19 mouse cellular contexts compared by ENCODE assay signal in the genomic region with DNA sequence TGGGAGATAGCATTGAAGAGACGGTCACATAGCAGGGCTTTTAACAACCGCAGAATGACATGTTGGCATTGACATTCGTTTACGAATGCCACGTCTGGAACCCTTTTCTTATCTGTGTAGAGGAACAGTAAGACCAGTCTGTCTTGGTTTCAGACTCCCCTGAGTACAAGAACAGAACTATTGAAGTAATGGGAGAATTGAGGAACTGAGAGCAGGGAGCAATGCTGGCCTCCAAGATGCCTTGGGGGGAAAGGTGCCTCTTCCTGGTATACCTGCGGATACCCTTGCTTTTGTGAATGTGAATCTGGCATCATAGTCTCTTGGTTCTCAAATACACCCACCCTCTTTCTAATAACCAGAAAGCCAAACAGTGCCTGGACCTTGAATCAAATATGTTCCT. TPM values are rescaled to one million over a fixed set of nuclear protein-coding genes. Genes with fewer than 3 reads are reported as not detected.
DNase-seq lines count a peak whose midpoint lies in the region; ATAC-seq and TF ChIP-seq lines count a peak whose summit lies in the region.
"Had no signal": no experiment of that assay in that cellular context is flagged by ENCODE, and none has a peak within 500 bp of the region (broad histone marks: within the 10 kb centered on the region; RNA-seq: fewer than 3 reads in every experiment).

No protein-coding gene starts in this region.

- no peaks in the 10 kb centered on the region for H3K9me3 ChIP-seq in heart, embryonic 13.5 days
- H3K9me3 ChIP-seq in liver, postnatal 0 days (ENCODE audit: low read length): no peaks in the 10 kb centered on the region
- no peaks in the 10 kb centered on the region for H3K9me3 ChIP-seq in embryonic facial prominence, embryonic 10.5 days
- H3K9me3 ChIP-seq in neural tube, embryonic 15.5 days (replicated peaks): no peaks in the 10 kb centered on the region
- H3K9me3 ChIP-seq: hindbrain, embryonic 15.5 days; liver, embryonic 13.5 days; stomach, embryonic 15.5 days had no signal

- TF ChIP-seq POLR2A in liver, adult 2 months (IDR thresholded peaks at IDR 0.05; ENCODE audit: extremely low read depth, insufficient read depth, low read length): no peak

- intact Hi-C loops in heart, postnatal 14 days (cut with DNase I): loop anchor here (5.0 kb wide), 2 partner anchors 49 to 66 kb away; a partner anchor contains a TSS

- TF ChIP-seq EP300 in liver, postnatal 0 days (IDR thresholded peaks at IDR 0.05; ENCODE audit: low read depth): no peak

- peaks cover 5% of the 10 kb centered on the region; the same call in 1 of the 2 replicates for H3K36me3 ChIP-seq in heart, embryonic 13.5 days
- H3K36me3 ChIP-seq in liver, adult 2 months (ENCODE audit: control insufficient read depth, insufficient read depth, low read length): no peaks in the 10 kb centered on the region
- no peaks in the 10 kb centered on the region for H3K36me3 ChIP-seq in liver, postnatal 0 days (replicated peaks; ENCODE audit: insufficient read depth, low read length)
- peaks cover 11% of the 10 kb centered on the region for H3K36me3 ChIP-seq in embryonic facial prominence, embryonic 10.5 days (replicated peaks)
- H3K36me3 ChIP-seq in neural tube, embryonic 15.5 days: no peaks in the 10 kb centered on the region
- H3K36me3 ChIP-seq: hindbrain, embryonic 15.5 days; liver, embryonic 13.5 days; stomach, embryonic 15.5 days had no signal

- TF ChIP-seq CTCF in liver, adult 2 months (IDR thresholded peaks at IDR 0.05; ENCODE audit: low read depth, low read length): no peak
- TF ChIP-seq CTCF in liver, postnatal 0 days (IDR thresholded peaks at IDR 0.05; ENCODE audit: low read depth): no peak

- no peaks in the 10 kb centered on the region for H3K27me3 ChIP-seq in heart, embryonic 13.5 days (replicated peaks)
- no peaks in the 10 kb centered on the region for H3K27me3 ChIP-seq in liver, adult 2 months (ENCODE audit: control insufficient read depth, insufficient read depth, low read length)
- H3K27me3 ChIP-seq in liver, postnatal 0 days (ENCODE audit: insufficient read depth, low read length): no peaks in the 10 kb centered on the region
- H3K27me3 ChIP-seq in embryonic facial prominence, embryonic 10.5 days (replicated peaks; ENCODE audit: low read depth, poor library complexity, severe bottlenecking): no peaks in the 10 kb centered on the region
- H3K27me3 ChIP-seq in neural tube, embryonic 15.5 days (replicated peaks): no peaks in the 10 kb centered on the region
- H3K27me3 ChIP-seq: hindbrain, embryonic 15.5 days; liver, embryonic 13.5 days; stomach, embryonic 15.5 days had no signal

- no peaks in the 10 kb centered on the region for H3K79me2 ChIP-seq in liver, adult 2 months (ENCODE audit: control insufficient read depth, insufficient read depth, low read length)

- no peak for ATAC-seq in heart, embryonic 13.5 days (ENCODE audit: extremely low read depth, insufficient number of reproducible peaks, low FRiP score, low TSS enrichment)
- no peak for ATAC-seq in liver, postnatal 0 days
- ATAC-seq in neural tube, embryonic 15.5 days (ENCODE audit: low FRiP score): no peak
- ATAC-seq: CD4-positive, CD25-positive, alpha-beta regulatory T cell, adult 4 months had no signal

- 70% methylated on average over 6 of the region's 6 CpGs for WGBS in heart, embryonic 13.5 days
- 85% methylated on average over 6 of the region's 6 CpGs for WGBS in liver, adult 2 months
- WGBS in liver, postnatal 0 days (ENCODE audit: insufficient replicate concordance): 51% methylated on average over 6 of the region's 6 CpGs
- whole genome bisulfite sequencing in embryonic facial prominence, embryonic 10.5 days: 95% methylated on average over 6 of the region's 6 CpGs
- 77% methylated on average over 6 of the region's 6 CpGs for WGBS in neural tube, embryonic 15.5 days

- peak overlapping the region; percentile 21; the same call in 1 of the 2 replicates for H3K27ac ChIP-seq in heart, embryonic 13.5 days (replicated peaks)
- peak overlapping the region; percentile 29; the same call in 1 of the 2 replicates for H3K27ac ChIP-seq in liver, adult 2 months (replicated peaks; ENCODE audit: insufficient read depth, low read depth, low read length)
- H3K27ac ChIP-seq in liver, postnatal 0 days (ENCODE audit: low read depth): no peak overlapping the region
- H3K27ac ChIP-seq in embryonic facial prominence, embryonic 10.5 days (replicated peaks): peak overlapping the region; percentile 40
- H3K27ac ChIP-seq in neural tube, embryonic 15.5 days (replicated peaks): peak overlapping the region; percentile 33; the same call in 1 of the 2 replicates
- H3K27ac ChIP-seq: hindbrain, embryonic 15.5 days; liver, embryonic 13.5 days had no signal

- no peak overlapping the region for H3K4me3 ChIP-seq in heart, embryonic 13.5 days
- no peak overlapping the region for H3K4me3 ChIP-seq in liver, adult 2 months (ENCODE audit: insufficient read depth, low read depth, low read length)
- H3K4me3 ChIP-seq in liver, postnatal 0 days (ENCODE audit: low read depth, low read length): no peak overlapping the region
- no peak overlapping the region for H3K4me3 ChIP-seq in embryonic facial prominence, embryonic 10.5 days
- H3K4me3 ChIP-seq in neural tube, embryonic 15.5 days (replicated peaks): no peak overlapping the region
- H3K4me3 ChIP-seq: erythroblast, embryonic 14.5 days; hindbrain, embryonic 15.5 days; liver, embryonic 13.5 days; stomach, embryonic 15.5 days had no signal

- peaks cover 88% of the 10 kb centered on the region for H3K4me1 ChIP-seq in heart, embryonic 13.5 days
- H3K4me1 ChIP-seq in liver, adult 2 months (ENCODE audit: control insufficient read depth, insufficient read depth, low read length): peaks cover 12% of the 10 kb centered on the region; the same call in 1 of the 2 replicates
- H3K4me1 ChIP-seq in liver, postnatal 0 days (ENCODE audit: insufficient read depth): peaks cover 25% of the 10 kb centered on the region
- H3K4me1 ChIP-seq in embryonic facial prominence, embryonic 10.5 days: peaks cover 95% of the 10 kb centered on the region
- peaks cover 67% of the 10 kb centered on the region for H3K4me1 ChIP-seq in neural tube, embryonic 15.5 days

- H3K9ac ChIP-seq in heart, embryonic 13.5 days: no peak overlapping the region
- H3K9ac ChIP-seq in liver, adult 2 months (ENCODE audit: low read depth, low read length): no peak overlapping the region
- no peak overlapping the region for H3K9ac ChIP-seq in liver, postnatal 0 days (replicated peaks)
- H3K9ac ChIP-seq in neural tube, embryonic 15.5 days (replicated peaks): no peak overlapping the region
- H3K9ac ChIP-seq: hindbrain, embryonic 15.5 days; liver, embryonic 13.5 days; stomach, embryonic 15.5 days had no signal

- no peak for DNase-seq in heart, postnatal 14 days
- no peak for DNase-seq in liver, adult 2 months (ENCODE audit: extremely low read depth, low read depth, low spot score)
- DNase-seq in liver, postnatal 0 days: no peak
- no peak for DNase-seq in embryonic facial prominence, embryonic 10.5 days (ENCODE audit: low spot score)
- DNase-seq in right cerebral cortex, adult 2 months (ENCODE audit: low spot score in 2 of 2): no peak
- DNase-seq in kidney, adult 8-10 months: no peak
- DNase-seq: adrenal gland, adult 2 months; cerebellum, adult 11-12 months; cerebellum, postnatal 36 days; gastrocnemius, postnatal 10 days; liver, embryonic 13.5 days; retina, postnatal 1 day; thymus, adult 2 months had no signal

- no peak overlapping the region for H3K4me2 ChIP-seq in heart, embryonic 13.5 days
- H3K4me2 ChIP-seq in liver, postnatal 0 days (ENCODE audit: low read depth, low read length): no peak overlapping the region
- no peak overlapping the region for H3K4me2 ChIP-seq in neural tube, embryonic 15.5 days
- H3K4me2 ChIP-seq: hindbrain, embryonic 15.5 days; liver, embryonic 13.5 days; stomach, embryonic 15.5 days had no signal

RNA-seq across cellular contexts. Expression of a gene that starts 18.7 kb away (rescaled TPM):
- polyA plus RNA-seq in heart, embryonic 13.5 days (2015; fragmentation: Nextera tagmentation; extraction: Ambion mirVana): 16.8 and 18.1 TPM in 2 replicates
- 10 to 100 TPM; 47.9 to 55.6 TPM for total RNA-seq in heart, postnatal 14 days (2021)
- 0.87 and 1.5 TPM in 2 replicates for total RNA-seq in liver, adult 2 months (2014; rRNA removed)
- polyA plus RNA-seq in liver, adult 2 months (2012; rRNA removed): 1.1 and 1.7 TPM in 2 replicates
- 1.2 and 1.6 TPM in 2 replicates for polyA plus RNA-seq in liver, postnatal 0 days (2015; fragmentation: Nextera tagmentation; extraction: Ambion mirVana)
- 20.8 and 21.9 TPM in 2 replicates for polyA plus RNA-seq in embryonic facial prominence, embryonic 10.5 days (2016; fragmentation: Nextera tagmentation; extraction: Ambion mirVana)
- 40.6 and 49.0 TPM in 2 replicates for polyA plus RNA-seq in neural tube, embryonic 15.5 days (2015; fragmentation: Nextera tagmentation; extraction: Ambion mirVana)

RNA-seq across cellular contexts. Expression of a gene that starts 48.5 kb away (rescaled TPM):
- 21.9 and 22.1 TPM in 2 replicates for polyA plus RNA-seq in heart, embryonic 13.5 days (2015; fragmentation: Nextera tagmentation; extraction: Ambion mirVana)
- 10 to 100 TPM; 41.5 to 41.9 TPM for total RNA-seq in heart, postnatal 14 days (2021)
- total RNA-seq in liver, adult 2 months (2014; rRNA removed): 5.8 and 6.6 TPM in 2 replicates
- polyA plus RNA-seq in liver, adult 2 months (2012; rRNA removed): 3.6 and 3.8 TPM in 2 replicates
- 6.3 TPM in 2 replicates for polyA plus RNA-seq in liver, postnatal 0 days (2015; fragmentation: Nextera tagmentation; extraction: Ambion mirVana)
- polyA plus RNA-seq in embryonic facial prominence, embryonic 10.5 days (2016; fragmentation: Nextera tagmentation; extraction: Ambion mirVana): 59.4 and 60.0 TPM in 2 replicates
- polyA plus RNA-seq in neural tube, embryonic 15.5 days (2015; fragmentation: Nextera tagmentation; extraction: Ambion mirVana): 35.0 and 39.1 TPM in 2 replicates
